Mouse (Mus musculus): ENCODE results near the gene Etv6. TPM values are rescaled to one million over a fixed set of nuclear protein-coding genes. Genes with fewer than 3 reads are reported as not detected.
A peak's percentile ranks its signal among the peaks of the same experiment; 100 is the strongest.

Etv6 gene
- polyA plus RNA-seq, 1 experiment from 2014 or later, result 14.5 TPM

DNA sequence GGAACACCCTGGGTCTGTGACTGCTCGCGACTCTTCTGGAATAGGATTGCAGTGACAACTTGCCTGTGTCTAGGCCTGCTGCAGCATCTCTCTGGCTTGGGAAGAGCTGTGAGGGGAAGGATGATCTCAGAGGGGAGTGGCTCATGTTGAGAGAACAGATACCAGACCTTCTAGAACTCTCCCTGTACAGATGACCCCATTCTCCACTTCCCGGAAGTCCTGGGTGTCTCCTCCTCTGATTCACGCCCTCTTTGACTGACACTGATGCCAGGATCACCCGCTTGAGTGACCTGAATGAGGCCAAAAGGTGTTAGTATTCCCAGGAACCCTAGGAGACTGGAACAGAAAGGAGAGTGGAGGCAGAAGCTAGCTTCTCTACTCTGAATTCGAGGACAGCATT is 137.9 kb downstream of the Etv6 start:
- no peak overlapping the region for H3K27ac ChIP-seq (replicated peaks in 1 of 2; ENCODE audit: control insufficient read depth in 1 of 2, insufficient read depth in 1 of 2, low read depth in 2 of 2, low read length in 2 of 2)
- no peaks in the 10 kb centered on the region for H3K27me3 ChIP-seq (ENCODE audit: control insufficient read depth, insufficient read depth, low read length)
- H3K9ac ChIP-seq (ENCODE audit: low read length), result no peak overlapping the region
- WGBS, result 63% methylated on average over 6 of the region's 6 CpGs
- H3K9me3 ChIP-seq (ENCODE audit: control insufficient read depth, low read length), result no peaks in the 10 kb centered on the region
- ATAC-seq (ENCODE audit: insufficient number of reproducible peaks, insufficient read depth, low FRiP score, low read depth), result no peak
- H3K36me3 ChIP-seq (ENCODE audit: control insufficient read depth, insufficient read depth, low read length), result no peaks in the 10 kb centered on the region
- peaks cover 14 to 62% of the 10 kb centered on the region in 2 experiments for H3K4me1 ChIP-seq (ENCODE audit: control insufficient read depth in 2 of 2, insufficient read depth in 2 of 2, low read length in 2 of 2)
- H3K4me3 ChIP-seq (ENCODE audit: control insufficient read depth in 1 of 2, insufficient read depth in 1 of 2, low read depth in 1 of 2, low read length in 2 of 2), result no peak overlapping the region
- H3K4me2 ChIP-seq (ENCODE audit: low read length), result no peak overlapping the region

DNA sequence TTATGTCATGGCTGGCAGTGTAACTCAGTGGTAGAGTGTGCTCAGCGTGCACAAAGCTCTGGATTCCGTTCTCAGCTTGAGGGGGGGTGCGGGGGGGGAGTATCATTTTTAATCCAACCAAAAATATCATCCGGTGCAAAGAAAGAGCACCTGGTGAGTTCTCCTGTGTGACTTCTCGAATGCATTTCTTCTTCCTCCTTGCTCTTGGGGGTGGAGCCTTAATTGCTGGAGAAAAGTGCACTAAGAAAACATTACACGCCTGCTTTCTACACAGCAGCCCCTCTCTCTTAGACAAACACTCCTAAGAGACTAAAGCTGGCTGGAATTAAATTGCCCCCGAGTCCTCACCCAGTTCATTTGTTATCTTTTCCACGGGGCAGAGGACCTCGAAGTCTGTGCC is 139.6 kb downstream of the Etv6 start:
- Histone ChIP-seq H3K4me3 (ENCODE audit: control insufficient read depth in 1 of 2, insufficient read depth in 1 of 2, low read depth in 1 of 2, low read length in 2 of 2) (no peak overlapping the region), H3K36me3 (ENCODE audit: control insufficient read depth, insufficient read depth, low read length) (no peaks in the 10 kb centered on the region), H3K4me2 (ENCODE audit: low read length) (no peak overlapping the region), H3K27ac (replicated peaks in 1 of 2; ENCODE audit: control insufficient read depth in 1 of 2, insufficient read depth in 1 of 2, low read depth in 2 of 2, low read length in 2 of 2) (no peak overlapping the region; a peak in 1 of 4 replicates), H3K9me3 (ENCODE audit: control insufficient read depth, low read length) (no peaks in the 10 kb centered on the region), H3K27me3 (ENCODE audit: control insufficient read depth, insufficient read depth, low read length) (no peaks in the 10 kb centered on the region), H3K4me1 (ENCODE audit: control insufficient read depth in 2 of 2, insufficient read depth in 2 of 2, low read length in 2 of 2) (peaks cover 14 to 58% of the 10 kb centered on the region in 2 experiments), H3K9ac (ENCODE audit: low read length) (no peak overlapping the region)
- 33% methylated on average over 9 of the region's 9 CpGs for WGBS
- ATAC-seq (ENCODE audit: insufficient number of reproducible peaks, insufficient read depth, low FRiP score, low read depth), result no peak

DNA sequence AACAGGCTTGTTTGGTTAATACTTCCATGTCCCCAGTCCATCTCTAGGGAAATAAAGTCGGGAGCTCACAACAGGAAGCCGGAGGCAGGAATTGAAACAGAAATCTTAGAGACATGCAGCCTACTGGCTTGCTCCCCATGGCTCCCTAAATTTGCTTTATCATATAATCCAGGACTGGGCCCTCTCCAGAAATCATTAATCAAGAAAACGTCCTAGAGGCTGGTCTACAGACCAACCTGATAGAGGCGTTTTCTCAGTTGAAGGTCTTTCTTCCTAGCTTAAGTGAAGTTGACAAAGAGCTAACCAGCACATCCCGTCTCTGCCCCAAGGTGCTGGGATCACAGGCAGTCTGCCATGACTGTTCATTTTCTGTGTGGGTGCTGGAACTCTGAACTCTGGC is 141.7 kb downstream of the Etv6 start:
- no peaks in the 10 kb centered on the region for H3K9me3 ChIP-seq (ENCODE audit: control insufficient read depth, low read length)
- H3K4me2 ChIP-seq (ENCODE audit: low read length), result no peak overlapping the region
- no peak overlapping the region for H3K4me3 ChIP-seq (ENCODE audit: control insufficient read depth in 1 of 2, insufficient read depth in 1 of 2, low read depth in 1 of 2, low read length in 2 of 2)
- peaks cover 17 to 55% of the 10 kb centered on the region in 2 experiments for H3K4me1 ChIP-seq (ENCODE audit: control insufficient read depth in 2 of 2, insufficient read depth in 2 of 2, low read length in 2 of 2)
- H3K9ac ChIP-seq (ENCODE audit: low read length), result no peak overlapping the region
- ATAC-seq (ENCODE audit: insufficient number of reproducible peaks, insufficient read depth, low FRiP score, low read depth), result no peak
- 69% methylated on average over 5 of the region's 5 CpGs for WGBS
- H3K27me3 ChIP-seq (ENCODE audit: control insufficient read depth, insufficient read depth, low read length), result no peaks in the 10 kb centered on the region
- H3K36me3 ChIP-seq (ENCODE audit: control insufficient read depth, insufficient read depth, low read length), result no peaks in the 10 kb centered on the region
- H3K27ac ChIP-seq (replicated peaks in 1 of 2; ENCODE audit: control insufficient read depth in 1 of 2, insufficient read depth in 1 of 2, low read depth in 2 of 2, low read length in 2 of 2), result no peak overlapping the region

DNA sequence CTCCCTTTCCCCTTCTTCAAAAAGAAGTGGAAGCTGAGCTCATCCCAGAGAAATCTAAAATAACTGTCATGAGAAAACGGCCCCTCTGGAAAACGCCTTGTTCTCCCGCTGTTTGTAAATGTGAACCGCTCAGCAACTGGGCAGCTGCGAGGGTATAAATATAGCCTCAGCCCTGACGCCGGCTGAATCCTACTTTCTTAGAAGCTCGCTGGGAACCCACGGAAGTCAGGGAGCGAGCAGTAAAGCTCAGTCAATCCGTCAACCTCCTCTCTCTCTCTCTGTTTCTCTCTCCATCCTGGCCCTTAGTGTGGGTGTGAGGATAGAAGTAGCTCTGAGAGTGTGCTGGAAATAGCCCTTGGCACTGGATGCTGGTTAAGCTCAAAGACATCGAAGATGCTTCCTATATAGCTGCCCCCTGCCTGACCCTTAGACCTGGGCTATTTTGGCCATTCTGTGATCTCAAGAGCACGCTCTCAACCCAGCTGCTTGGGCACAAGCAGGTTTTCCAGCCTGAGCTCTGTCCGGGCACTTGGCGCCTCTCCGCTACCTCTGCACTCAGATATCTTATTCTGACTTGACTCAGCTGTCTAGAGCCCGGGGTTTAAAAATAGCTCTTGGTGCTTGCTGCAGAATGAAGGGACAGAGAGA is 146.9 kb downstream of the Etv6 start:
- Histone ChIP-seq H3K4me3 (ENCODE audit: control insufficient read depth in 1 of 2, insufficient read depth in 1 of 2, low read depth in 1 of 2, low read length in 2 of 2) (peak overlapping the region in 1 of 2 experiments; percentile 12; a peak in 2 of 4 replicates), H3K36me3 (ENCODE audit: control insufficient read depth, insufficient read depth, low read length) (no peaks in the 10 kb centered on the region), H3K27me3 (ENCODE audit: control insufficient read depth, insufficient read depth, low read length) (no peaks in the 10 kb centered on the region), H3K4me1 (ENCODE audit: control insufficient read depth in 2 of 2, insufficient read depth in 2 of 2, low read length in 2 of 2) (peaks cover 44 to 68% of the 10 kb centered on the region in 2 experiments), H3K4me2 (ENCODE audit: low read length) (peak overlapping the region; percentile 64), H3K9ac (ENCODE audit: low read length) (peak overlapping the region; percentile 65), H3K27ac (replicated peaks in 1 of 2; ENCODE audit: control insufficient read depth in 1 of 2, insufficient read depth in 1 of 2, low read depth in 2 of 2, low read length in 2 of 2) (peak overlapping the region; percentile 89 to 90), H3K9me3 (ENCODE audit: control insufficient read depth, low read length) (no peaks in the 10 kb centered on the region)
- peak; percentile 70 for ATAC-seq (ENCODE audit: insufficient number of reproducible peaks, insufficient read depth, low FRiP score, low read depth)
- WGBS, result 15% methylated on average over 17 of the region's 17 CpGs

DNA sequence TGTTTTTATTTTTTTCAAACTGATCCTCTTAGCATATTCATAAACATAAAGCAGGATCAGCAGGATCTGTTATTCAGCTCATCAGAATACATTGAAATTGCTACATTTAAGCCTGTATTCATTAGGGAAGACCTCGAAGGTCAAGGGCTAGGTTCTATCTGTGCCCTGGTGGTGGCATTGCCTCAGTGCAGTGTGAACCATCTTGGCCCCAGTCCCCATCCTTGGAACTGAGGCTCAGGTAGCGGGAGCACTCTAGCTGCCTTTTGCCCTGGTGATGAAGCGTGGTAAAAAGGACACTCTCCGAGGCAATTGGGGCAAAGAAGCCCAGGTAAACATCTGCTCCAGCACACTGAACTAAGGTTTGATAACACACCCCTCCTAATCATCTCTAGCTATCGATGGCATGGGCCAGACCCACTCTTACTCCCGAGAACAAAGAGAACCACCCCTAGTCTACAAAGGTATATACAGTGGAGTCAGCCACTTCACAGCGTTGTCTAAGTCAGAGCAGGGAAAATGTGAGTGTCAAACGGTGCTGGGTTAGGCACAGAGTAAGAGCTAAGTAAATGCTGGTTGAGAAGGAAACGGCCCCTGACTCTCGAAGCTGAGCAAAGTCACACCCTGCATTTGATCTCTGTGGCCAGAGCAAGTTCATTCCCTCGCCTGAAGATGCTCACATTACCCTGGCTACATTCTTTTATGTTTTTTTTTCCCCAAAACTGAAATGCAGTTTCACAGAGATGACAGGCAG is 148.3 kb downstream of the Etv6 start:
- Histone ChIP-seq H3K27me3 (ENCODE audit: control insufficient read depth, insufficient read depth, low read length) (no peaks in the 10 kb centered on the region), H3K9ac (ENCODE audit: low read length) (0 out of 2 replicates have a peak overlapping the region, but pooled peaks have one; percentile 5), H3K36me3 (ENCODE audit: control insufficient read depth, insufficient read depth, low read length) (no peaks in the 10 kb centered on the region), H3K9me3 (ENCODE audit: control insufficient read depth, low read length) (no peaks in the 10 kb centered on the region), H3K4me1 (ENCODE audit: control insufficient read depth in 2 of 2, insufficient read depth in 2 of 2, low read length in 2 of 2) (peaks cover 50 to 82% of the 10 kb centered on the region in 2 experiments), H3K4me3 (ENCODE audit: control insufficient read depth in 1 of 2, insufficient read depth in 1 of 2, low read depth in 1 of 2, low read length in 2 of 2) (no peak overlapping the region), H3K27ac (replicated peaks in 1 of 2; ENCODE audit: control insufficient read depth in 1 of 2, insufficient read depth in 1 of 2, low read depth in 2 of 2, low read length in 2 of 2) (peak overlapping the region in 1 of 2 experiments; percentile 89; a peak in 2 of 4 replicates), H3K4me2 (ENCODE audit: low read length) (no peak overlapping the region)
- no peak for ATAC-seq (ENCODE audit: insufficient number of reproducible peaks, insufficient read depth, low FRiP score, low read depth)
- WGBS, result 61% methylated on average over 11 of the region's 11 CpGs

DNA sequence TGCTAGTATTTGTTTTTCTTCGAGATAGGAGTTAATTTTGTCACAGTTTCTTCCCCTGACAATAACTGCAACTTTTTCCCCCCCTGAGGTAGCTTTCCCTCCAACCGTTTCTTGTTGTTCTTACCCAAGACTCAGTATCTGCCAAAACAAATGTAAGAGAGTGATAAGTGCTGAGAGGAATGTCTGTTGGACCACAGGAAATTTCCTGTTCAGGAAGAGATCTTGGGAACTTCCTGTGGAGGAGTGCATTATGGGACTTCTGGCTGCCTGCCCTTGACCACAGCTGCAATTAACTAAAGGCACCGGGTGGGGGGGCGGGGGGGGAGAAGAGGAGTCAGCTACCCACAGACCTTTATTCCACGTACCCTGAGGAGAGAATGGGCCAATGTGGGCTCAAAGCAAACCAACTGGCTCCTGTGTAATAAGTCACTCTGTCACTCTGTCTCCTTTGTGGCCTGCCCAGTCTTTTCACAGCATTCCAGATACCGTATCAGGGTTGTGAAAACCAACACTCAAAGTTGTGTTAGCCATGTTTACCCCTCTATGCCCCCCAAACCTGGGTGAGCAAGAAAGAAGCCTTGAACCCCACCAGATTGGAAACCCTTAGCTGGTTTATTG is 150.9 kb downstream of the Etv6 start:
- no peaks in the 10 kb centered on the region for H3K36me3 ChIP-seq (ENCODE audit: control insufficient read depth, insufficient read depth, low read length)
- H3K4me2 ChIP-seq (ENCODE audit: low read length), result no peak overlapping the region
- peak; percentile 38; the same call in 1 of the 2 replicates for ATAC-seq (ENCODE audit: insufficient number of reproducible peaks, insufficient read depth, low FRiP score, low read depth)
- peak overlapping the region; percentile 62 to 81 for H3K27ac ChIP-seq (replicated peaks in 1 of 2; ENCODE audit: control insufficient read depth in 1 of 2, insufficient read depth in 1 of 2, low read depth in 2 of 2, low read length in 2 of 2)
- no peaks in the 10 kb centered on the region for H3K9me3 ChIP-seq (ENCODE audit: control insufficient read depth, low read length)
- H3K4me1 ChIP-seq (ENCODE audit: control insufficient read depth in 2 of 2, insufficient read depth in 2 of 2, low read length in 2 of 2), result peaks cover 50 to 97% of the 10 kb centered on the region in 2 experiments
- WGBS, result 40% methylated on average over 6 of the region's 6 CpGs
- H3K4me3 ChIP-seq (ENCODE audit: control insufficient read depth in 1 of 2, insufficient read depth in 1 of 2, low read depth in 1 of 2, low read length in 2 of 2), result no peak overlapping the region
- no peaks in the 10 kb centered on the region for H3K27me3 ChIP-seq (ENCODE audit: control insufficient read depth, insufficient read depth, low read length)
- H3K9ac ChIP-seq (ENCODE audit: low read length), result no peak overlapping the region

DNA sequence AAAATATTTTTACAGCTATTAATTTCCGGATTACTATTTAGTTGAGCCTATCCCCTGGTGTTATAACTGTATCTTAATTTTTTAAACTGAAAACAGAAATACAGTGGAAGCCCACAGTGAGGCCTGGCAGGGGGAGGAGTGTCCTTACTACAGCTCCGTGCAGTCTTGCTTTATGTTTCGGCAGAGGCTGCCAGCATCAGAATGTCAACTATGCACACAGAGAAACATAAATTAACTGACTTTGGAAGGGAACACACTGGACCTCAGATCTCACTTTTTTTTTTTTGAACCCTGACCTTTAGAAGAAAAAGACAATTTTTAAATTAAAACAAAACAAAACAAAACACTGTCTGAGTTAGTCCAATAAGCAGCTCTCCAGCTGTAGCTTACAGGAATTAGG is 153.2 kb downstream of the Etv6 start:
- no peak for ATAC-seq (ENCODE audit: insufficient number of reproducible peaks, insufficient read depth, low FRiP score, low read depth)
- H3K4me2 ChIP-seq (ENCODE audit: low read length), result peak overlapping the region; percentile 34
- H3K9ac ChIP-seq (ENCODE audit: low read length), result peak overlapping the region; percentile 25
- peaks cover 3% of the 10 kb centered on the region; the same call in 1 of the 2 replicates for H3K36me3 ChIP-seq (ENCODE audit: control insufficient read depth, insufficient read depth, low read length)
- H3K27ac ChIP-seq (replicated peaks in 1 of 2; ENCODE audit: control insufficient read depth in 1 of 2, insufficient read depth in 1 of 2, low read depth in 2 of 2, low read length in 2 of 2), result peak overlapping the region; percentile 60 to 85
- no peaks in the 10 kb centered on the region for H3K9me3 ChIP-seq (ENCODE audit: control insufficient read depth, low read length)
- WGBS, result 28% methylated on average over 3 of the region's 3 CpGs
- no peak overlapping the region for H3K4me3 ChIP-seq (ENCODE audit: control insufficient read depth in 1 of 2, insufficient read depth in 1 of 2, low read depth in 1 of 2, low read length in 2 of 2)
- H3K27me3 ChIP-seq (ENCODE audit: control insufficient read depth, insufficient read depth, low read length), result no peaks in the 10 kb centered on the region
- H3K4me1 ChIP-seq (ENCODE audit: control insufficient read depth in 2 of 2, insufficient read depth in 2 of 2, low read length in 2 of 2), result peaks cover 39 to 81% of the 10 kb centered on the region in 2 experiments

Measured in heart, embryonic 14.5 days (tissue).